Mouse (Mus musculus) brain, embryonic 14.5 days (tissue): Measurements from ENCODE around the gene Slc38a9. TPM values are rescaled to one million over a fixed set of nuclear protein-coding genes. Genes with fewer than 3 reads are reported as not detected.
A peak's percentile ranks its signal among the peaks of the same experiment; 100 is the strongest.

Experiments
- DNase-seq: peaks from one replicate; pipeline ENCODE4 v3.0.0-alpha.2; 2011; ENCODE audit warnings: low read depth
- CTCF ChIP-seq: fragments of 200-500 bp; IDR thresholded peaks from 2 replicates; pipeline ENCODE4 v1.5.1; 2012; ENCODE audit warnings: inconsistent platforms, mild to moderate bottlenecking, moderate library complexity, borderline replicate concordance; ENCODE audit not compliant: insufficient read depth, insufficient read length; ENCODE audit errors: extremely low read depth
- POLR2A ChIP-seq: fragments of 200-500 bp; IDR thresholded peaks from 2 replicates; pipeline ENCODE4 v1.6.1; 2012; ENCODE audit warnings: mild to moderate bottlenecking, inconsistent platforms, borderline replicate concordance; ENCODE audit not compliant: poor library complexity, insufficient read depth, insufficient read length, severe bottlenecking; ENCODE audit errors: extremely low read depth
- polyA plus RNA-seq: library from polyadenylated mRNA; depleted of rRNA; stranded (reverse); fragments of >200 nt; gene quantifications from 2 replicates; pipeline ENCODE4 v1.2.3, GENCODE M21; 2012

Slc38a9 gene
- polyA plus RNA-seq, 1 experiment, result 21.2 TPM

- no peak for DNase-seq
- TF ChIP-seq CTCF (no peak), POLR2A (no peak)
Observed at GRCm38 (mm10) chr13:112752309-112752975, 91.9 kb downstream of the Slc38a9 start.

GRCm38 (mm10) chr13:112753522-112753921 is 93.0 kb downstream of the Slc38a9 start:
- no peak for TF ChIP-seq CTCF
- no peak for TF ChIP-seq POLR2A

DNA sequence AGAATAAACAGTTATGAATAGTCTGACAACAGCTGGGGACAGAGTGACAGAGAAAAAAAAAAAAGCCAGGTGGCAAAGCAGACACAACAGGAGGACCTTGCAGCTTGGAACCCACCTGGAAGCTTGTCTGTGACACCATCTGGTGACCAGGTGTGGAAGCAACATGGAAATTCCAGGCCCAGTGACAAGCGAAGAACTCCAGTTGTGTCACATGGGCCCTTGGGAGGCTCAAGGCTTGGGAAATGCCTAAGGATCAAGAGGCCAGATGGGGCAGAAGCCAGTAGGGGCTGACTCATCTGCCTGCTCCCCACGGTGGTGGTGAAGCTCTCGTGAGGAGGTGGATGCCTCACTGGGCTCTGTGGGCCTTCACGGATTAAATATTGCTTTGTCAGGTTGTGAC is 94.3 kb downstream of the Slc38a9 start:
- DNase-seq, result no peak
- TF ChIP-seq POLR2A (no peak), CTCF (no peak)

More at GRCm38 (mm10) chr13:112753522-112753921, 93.0 kb downstream of the Slc38a9 start:
- no peak for DNase-seq

GRCm38 (mm10) chr13:112755507-112756010 is 95.0 kb downstream of the Slc38a9 start:
- no peak for TF ChIP-seq CTCF
- no peak for TF ChIP-seq POLR2A
- peak; percentile 36 for DNase-seq

- TF ChIP-seq POLR2A, result no peak
- no peak for TF ChIP-seq CTCF
- no peak for DNase-seq
Observed at GRCm38 (mm10) chr13:112757395-112757794, 96.8 kb downstream of the Slc38a9 start.

GRCm38 (mm10) chr13:112758546-112759090 is 98.1 kb downstream of the Slc38a9 start:
- no peak for TF ChIP-seq CTCF
- no peak for TF ChIP-seq POLR2A
- DNase-seq, result no peak

- no peak for TF ChIP-seq POLR2A
- no peak for TF ChIP-seq CTCF
- DNase-seq, result no peak
Observed at GRCm38 (mm10) chr13:112759364-112759763, 98.8 kb downstream of the Slc38a9 start.

GRCm38 (mm10) chr13:112759777-112760537 is 99.4 kb downstream of the Slc38a9 start:
- TF ChIP-seq POLR2A, result no peak
- no peak for TF ChIP-seq CTCF
- peak; percentile 25 for DNase-seq

DNA sequence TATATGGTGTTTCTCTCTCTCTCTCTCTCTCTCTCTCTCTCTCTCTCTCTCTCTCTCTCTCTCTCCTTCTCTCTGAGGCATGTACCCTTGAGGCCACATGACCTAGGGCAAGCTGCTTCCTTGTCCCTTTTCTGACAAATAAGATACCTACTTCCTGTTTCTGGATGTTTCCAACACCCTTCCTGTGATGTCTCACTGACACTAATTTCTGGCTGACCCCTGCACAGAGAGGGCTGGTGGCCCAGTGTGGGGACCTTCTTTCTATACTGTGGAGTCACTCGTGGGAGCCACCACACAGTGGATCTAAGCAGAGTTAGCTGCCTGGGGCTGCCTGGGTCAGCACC is 100.0 kb downstream of the Slc38a9 start:
- DNase-seq, result no peak
- TF ChIP-seq POLR2A (no peak), CTCF (no peak)

DNA sequence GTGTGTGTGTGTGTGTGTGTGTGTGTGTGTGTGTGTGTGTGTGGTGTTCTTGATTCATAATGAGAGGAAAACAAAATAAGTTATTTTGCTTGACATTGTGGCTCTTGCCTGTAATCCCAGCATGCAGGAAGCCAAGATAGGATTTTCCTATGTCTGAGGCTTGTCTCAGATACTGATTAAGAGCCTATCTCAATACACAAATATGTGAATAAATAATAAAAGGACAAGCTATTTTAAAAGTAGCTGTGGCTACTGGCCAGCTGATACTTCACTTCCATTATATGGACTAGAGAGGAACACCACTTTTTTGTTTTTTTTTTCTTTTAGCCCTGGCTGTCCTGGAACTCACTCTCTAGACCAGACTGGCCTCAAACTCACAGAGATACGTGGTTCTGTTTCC is 101.2 kb downstream of the Slc38a9 start:
- TF ChIP-seq CTCF, result no peak
- TF ChIP-seq POLR2A, result no peak
- DNase-seq, result no peak

DNA sequence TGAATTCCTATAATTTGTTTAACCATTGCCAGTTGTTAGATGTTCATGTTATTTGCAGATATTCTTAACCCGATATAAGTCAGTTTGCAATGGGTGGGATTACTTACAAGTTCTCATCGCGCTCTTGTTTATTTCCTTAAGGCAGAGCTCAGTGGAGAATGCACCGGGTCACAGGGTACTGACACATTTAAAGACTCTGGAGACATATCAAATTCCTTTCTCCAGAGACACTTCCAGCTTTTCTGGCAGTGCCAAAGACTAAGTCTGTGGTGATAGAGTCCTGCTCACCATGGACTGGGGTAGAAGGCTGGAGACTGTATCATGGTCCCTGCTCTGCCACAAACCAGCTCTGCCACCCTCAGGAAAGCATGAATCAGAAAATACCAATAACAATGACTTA is 102.0 kb downstream of the Slc38a9 start:
- TF ChIP-seq CTCF (no peak), POLR2A (no peak)
- DNase-seq, result no peak

GRCm38 (mm10) chr13:112763531-112764091 is 103.1 kb downstream of the Slc38a9 start:
- no peak for TF ChIP-seq POLR2A
- no peak for TF ChIP-seq CTCF

GRCm38 (mm10) chr13:112764556-112764955 is 104.0 kb downstream of the Slc38a9 start:
- no peak for DNase-seq
- TF ChIP-seq CTCF (no peak), POLR2A (no peak)

More at GRCm38 (mm10) chr13:112763531-112764091, 103.1 kb downstream of the Slc38a9 start:
- DNase-seq, result no peak
